Mouse (Mus musculus) liver, embryonic 16.5 days (tissue): ENCODE results near the gene Hspa12b. TPM values are rescaled to one million over a fixed set of nuclear protein-coding genes. Genes with fewer than 3 reads are reported as not detected.
A peak's percentile ranks its signal among the peaks of the same experiment; 100 is the strongest.

Source experiments
- ATAC-seq: fragments of 200-750 bp; cut with Nextera tagmentation; 2 replicates; pipeline ENCODE4 v1.8.0; 2017; ENCODE audit warnings: low read depth, mild to moderate bottlenecking, moderate number of reproducible peaks, moderate library complexity
- H3K27ac ChIP-seq: fragments of 300-500 bp; sonication (generic); 2 replicates; pipeline ENCODE4 v1.5.1; 2014; ENCODE audit warnings: mild to moderate bottlenecking, low read length
- H3K27me3 ChIP-seq: fragments of 300-500 bp; sonication (generic); 2 replicates; pipeline ENCODE4 v1.6.1; 2014; ENCODE audit warnings: low read depth, low read length, mixed read lengths; ENCODE audit not compliant: control insufficient read depth, insufficient read depth
- H3K36me3 ChIP-seq: fragments of 300-500 bp; sonication (generic); 2 replicates; pipeline ENCODE4 v1.6.1; 2014; ENCODE audit warnings: mild to moderate bottlenecking; ENCODE audit not compliant: control insufficient read depth, insufficient read depth
- H3K4me1 ChIP-seq: fragments of 300-500 bp; sonication (generic); 2 replicates; pipeline ENCODE4 v1.6.1; 2014; ENCODE audit warnings: low read depth, low read length, mixed read lengths; ENCODE audit not compliant: control insufficient read depth
- H3K4me2 ChIP-seq: fragments of 300-500 bp; sonication (generic); 2 replicates; pipeline ENCODE4 v1.6.1; 2014; ENCODE audit warnings: low read depth, low read length, mixed read lengths
- H3K4me3 ChIP-seq: fragments of 300-500 bp; sonication (generic); 2 replicates; pipeline ENCODE4 v1.5.1; 2014; ENCODE audit warnings: low read depth, mild to moderate bottlenecking, low read length
- H3K9ac ChIP-seq: fragments of 300-500 bp; sonication (generic); 2 replicates; pipeline ENCODE4 v1.6.1; 2014; ENCODE audit warnings: low read depth, low read length
- H3K9me3 ChIP-seq: fragments of 300-500 bp; sonication (generic); replicated peaks from 2 replicates; pipeline ENCODE4 v1.6.1; 2016; ENCODE audit warnings: low read length; ENCODE audit not compliant: control insufficient read depth
- WGBS: fragments of 180-500 bp; shearing (Covaris S2); extraction: QIAGEN DNeasy Blood & Tissue Kit; methylation state at CpG from one replicate; pipeline ENCODE4 v1.1.7; 2014; ENCODE audit not compliant: insufficient replicate concordance; 5-methylcytosine and 5-hydroxymethylcytosine counted together
- polyA plus RNA-seq: library from polyadenylated mRNA; unstranded; fragments of >200 nt; fragmentation: Nextera tagmentation; extraction: Ambion mirVana; gene quantifications from 2 replicates; pipeline ENCODE4 v1.2.1, GENCODE M21; 2015

Hspa12b gene
- polyA plus RNA-seq, 1 experiment from 2014 or later = 2.0 TPM

- peak overlapping the region; percentile 89 for H3K9ac ChIP-seq
- peaks cover 3% of the 10 kb centered on the region for H3K36me3 ChIP-seq
- 42% methylated on average over 26 of the region's 26 CpGs for WGBS
- peak overlapping the region; percentile 92 for H3K4me2 ChIP-seq
- H3K27ac ChIP-seq = peak overlapping the region; percentile 90
- no peak for ATAC-seq
- H3K4me3 ChIP-seq = peak overlapping the region; percentile 83
- H3K27me3 ChIP-seq = peaks cover 6% of the 10 kb centered on the region
- H3K4me1 ChIP-seq = peaks cover 37% of the 10 kb centered on the region
- no peaks in the 10 kb centered on the region for H3K9me3 ChIP-seq
Observed at GRCm38 (mm10) chr2:131178828-131179245, 51.8 kb downstream of the Hspa12b start.

- Histone ChIP-seq H3K4me1 (peaks cover 37% of the 10 kb centered on the region), H3K9me3 (no peaks in the 10 kb centered on the region), H3K4me3 (peak overlapping the region; percentile 83), H3K36me3 (peaks cover 3% of the 10 kb centered on the region), H3K27ac (peak overlapping the region; percentile 90), H3K4me2 (peak overlapping the region; percentile 92), H3K27me3 (peaks cover 1% of the 10 kb centered on the region), H3K9ac (peak overlapping the region; percentile 89)
- peak; percentile 66 for ATAC-seq
- WGBS = under 1% methylated on average over 66 of the region's 67 CpGs
Observed at GRCm38 (mm10) chr2:131179246-131179886, 52.3 kb downstream of the Hspa12b start.

DNA sequence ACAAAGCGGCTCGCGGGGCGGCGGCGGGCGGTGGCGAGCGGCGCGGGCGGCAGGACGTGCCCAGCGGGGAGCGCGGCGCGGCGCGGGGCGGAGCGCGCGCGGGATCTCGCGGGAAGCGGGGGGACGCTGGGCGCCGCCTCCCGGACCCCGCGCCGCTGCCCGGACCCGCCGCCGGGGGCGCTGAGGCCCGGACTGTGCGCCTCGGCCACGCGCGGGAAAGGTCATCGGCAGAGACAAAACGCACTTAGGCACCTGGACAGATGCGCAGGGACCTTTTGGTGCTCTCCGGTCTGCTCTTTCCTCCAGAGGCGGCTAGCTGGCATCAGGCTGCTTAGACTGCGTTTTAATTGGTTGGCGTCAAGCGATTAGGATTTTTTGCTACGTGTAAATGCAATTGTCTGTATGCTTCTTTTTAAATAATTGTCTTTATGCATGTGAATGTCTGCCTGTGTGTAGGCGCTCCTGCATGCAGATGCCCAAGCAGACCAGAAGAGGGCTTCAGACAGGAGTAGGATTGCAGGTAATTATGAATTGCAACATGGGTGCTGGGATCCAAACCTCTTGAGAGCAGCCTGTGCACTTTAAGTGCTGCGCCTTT lies 53.0 kb downstream of the Hspa12b start, which contains the start of gene Cenpb:
Gene Cenpb (minus strand): TSS at position 78 of the 598 bp plus-strand sequence.
- WGBS = 2% methylated on average over 54 of the region's 57 CpGs
- H3K4me1 ChIP-seq = peaks cover 32% of the 10 kb centered on the region
- peak within 1 kb of the TSS; percentile 89 for H3K9ac ChIP-seq
- peaks cover 3% of the 10 kb centered on the region for H3K36me3 ChIP-seq
- H3K9me3 ChIP-seq = no peaks in the 10 kb centered on the region
- H3K4me3 ChIP-seq = peak within 1 kb of the TSS; percentile 83
- H3K4me2 ChIP-seq = peak within 1 kb of the TSS; percentile 92
- no peaks in the 10 kb centered on the region for H3K27me3 ChIP-seq
- peak; percentile 86 for ATAC-seq
- peak within 1 kb of the TSS; percentile 90 for H3K27ac ChIP-seq

DNA sequence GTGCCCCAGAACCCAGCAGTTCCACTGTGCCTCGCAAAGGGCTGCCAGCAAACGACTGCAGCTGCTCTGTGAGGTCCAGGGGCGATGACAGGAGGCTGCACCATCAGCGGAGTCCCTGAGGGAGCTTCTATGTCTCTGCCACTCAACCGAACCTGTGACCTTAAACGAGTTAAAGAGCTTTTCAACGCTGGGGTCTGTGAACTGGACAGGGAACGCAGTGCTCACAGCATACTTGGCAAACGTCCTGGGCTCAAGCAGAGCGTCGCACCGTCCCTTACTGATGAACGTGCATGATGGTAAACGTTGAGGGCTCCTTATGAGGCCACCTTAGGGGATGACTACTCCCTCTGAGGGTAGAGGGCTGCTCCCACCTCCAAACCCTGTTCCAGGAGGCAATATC lies 59.3 kb downstream of the Hspa12b start:
- Histone ChIP-seq H3K27me3 (no peaks in the 10 kb centered on the region), H3K4me2 (peak overlapping the region; percentile 71), H3K9ac (peak overlapping the region; percentile 97), H3K4me3 (peak overlapping the region; percentile 94), H3K9me3 (no peaks in the 10 kb centered on the region), H3K4me1 (peaks cover 36% of the 10 kb centered on the region), H3K27ac (peak overlapping the region; percentile 97), H3K36me3 (peaks cover 19% of the 10 kb centered on the region)
- peak; percentile 22 for ATAC-seq
- 3% methylated on average over 14 of the region's 14 CpGs for WGBS

DNA sequence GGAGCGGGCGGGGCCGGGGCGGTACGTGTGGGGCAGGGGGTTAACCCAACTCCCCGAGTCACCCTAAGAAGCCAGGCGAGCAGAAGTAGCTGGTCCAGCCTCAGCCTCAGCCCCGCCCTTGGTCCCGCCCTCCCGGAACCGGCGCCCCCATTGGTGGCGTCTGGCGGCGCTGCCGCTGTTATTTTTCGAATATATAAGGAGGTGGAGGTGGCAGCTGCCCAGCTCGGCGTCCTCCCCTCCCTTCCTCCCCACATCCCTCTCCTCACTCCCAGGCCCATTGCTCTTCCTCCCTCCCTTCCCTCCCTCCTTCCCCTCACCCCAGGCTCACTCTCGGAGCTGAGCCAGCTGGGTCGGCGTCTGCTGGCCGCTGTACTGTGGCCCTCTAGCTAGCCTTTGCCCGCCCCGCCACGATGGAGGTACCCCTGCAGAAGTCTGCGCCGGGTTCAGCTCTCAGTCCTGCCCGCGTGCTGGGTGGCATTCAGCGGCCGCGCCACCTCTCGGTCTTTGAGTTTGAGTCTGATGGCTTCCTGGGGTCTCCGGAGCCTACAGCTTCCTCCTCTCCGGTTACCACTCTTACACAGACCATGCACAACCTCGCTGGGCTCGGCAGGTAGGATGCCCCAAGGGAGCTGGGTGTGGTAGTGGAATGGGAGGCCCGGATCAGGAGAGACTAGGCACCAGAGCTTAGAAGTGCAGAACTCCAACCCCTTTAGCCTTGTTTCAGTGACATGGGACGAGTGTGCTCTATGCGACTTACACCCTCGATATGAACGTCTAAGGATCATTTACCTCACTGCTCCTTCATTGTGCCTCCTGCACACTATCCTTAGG lies 59.9 kb downstream of the Hspa12b start, which contains the start of the genes Cdc25b and Spef1:
Gene Cdc25b (plus strand): TSS at position 179 of the 831 bp plus-strand sequence.
Gene Spef1 (minus strand): TSS at position 512 of the 831 bp plus-strand sequence.
- H3K4me2 ChIP-seq = peak within 1 kb of the TSS; percentile 71
- H3K4me3 ChIP-seq = peak within 1 kb of the TSS; percentile 94
- peak; percentile 87 for ATAC-seq
- H3K9me3 ChIP-seq = no peaks in the 10 kb centered on the region
- peaks cover 26% of the 10 kb centered on the region for H3K36me3 ChIP-seq
- H3K27ac ChIP-seq = peak within 1 kb of the TSS; percentile 97
- H3K9ac ChIP-seq = peak within 1 kb of the TSS; percentile 97
- under 1% methylated on average over 43 of the region's 43 CpGs for WGBS
- H3K4me1 ChIP-seq = peaks cover 36% of the 10 kb centered on the region
- no peaks in the 10 kb centered on the region for H3K27me3 ChIP-seq

GRCm38 (mm10) chr2:131187602-131187922 lies 60.5 kb downstream of the Hspa12b start:
- Histone ChIP-seq H3K27ac (peak overlapping the region; percentile 97), H3K4me3 (peak overlapping the region; percentile 94), H3K27me3 (no peaks in the 10 kb centered on the region), H3K9me3 (no peaks in the 10 kb centered on the region), H3K9ac (peak overlapping the region; percentile 97), H3K4me2 (peak overlapping the region; percentile 71), H3K36me3 (peaks cover 32% of the 10 kb centered on the region), H3K4me1 (peaks cover 36% of the 10 kb centered on the region)
- WGBS = 30% methylated on average over 3 of the region's 3 CpGs
- ATAC-seq = no peak

- no peaks in the 10 kb centered on the region for H3K9me3 ChIP-seq
- WGBS = 67% methylated on average over 5 of the region's 5 CpGs
- H3K4me2 ChIP-seq = peak overlapping the region; percentile 71
- H3K27me3 ChIP-seq = no peaks in the 10 kb centered on the region
- H3K4me1 ChIP-seq = peaks cover 36% of the 10 kb centered on the region
- ATAC-seq = 0 out of 2 replicates have a peak, but pooled peaks have one; percentile 11
- peak overlapping the region; percentile 97 for H3K27ac ChIP-seq
- H3K4me3 ChIP-seq = peak overlapping the region; percentile 94
- peak overlapping the region; percentile 97 for H3K9ac ChIP-seq
- peaks cover 39% of the 10 kb centered on the region for H3K36me3 ChIP-seq
Observed at GRCm38 (mm10) chr2:131188311-131188710, 61.2 kb downstream of the Hspa12b start.

GRCm38 (mm10) chr2:131189521-131190309 lies 62.6 kb downstream of the Hspa12b start:
- H3K36me3 ChIP-seq = peaks cover 53% of the 10 kb centered on the region
- H3K27me3 ChIP-seq = no peaks in the 10 kb centered on the region
- H3K4me2 ChIP-seq = peak overlapping the region; percentile 71
- H3K9me3 ChIP-seq = no peaks in the 10 kb centered on the region
- peak overlapping the region; percentile 65 for H3K9ac ChIP-seq
- 22% methylated on average over 5 of the region's 5 CpGs for WGBS
- peak overlapping the region; percentile 97 for H3K27ac ChIP-seq
- peak; percentile 57 for ATAC-seq
- H3K4me1 ChIP-seq = peaks cover 36% of the 10 kb centered on the region
- peak overlapping the region; percentile 94 for H3K4me3 ChIP-seq
